In genomic region chr4:140720091-140720490, GRCm38 (mm10) we compare ENCODE assay signal across 36 mouse cellular contexts. TPM values are rescaled to one million over a fixed set of nuclear protein-coding genes. Genes with fewer than 3 reads are reported as not detected.
DNase-seq lines count a peak whose midpoint lies in the region; ATAC-seq lines count a peak whose summit lies in the region.
"Had no signal": no experiment of that assay in that cellular context is flagged by ENCODE, and none has a peak within 500 bp of the region (broad histone marks: within the 10 kb centered on the region; RNA-seq: fewer than 3 reads in every experiment).

No protein-coding gene starts in this region.

- H3K36me3 ChIP-seq in heart, embryonic 13.5 days: peaks cover 83% of the 10 kb centered on the region
- peaks cover 51% of the 10 kb centered on the region for H3K36me3 ChIP-seq in heart, embryonic 11.5 days (ENCODE audit: control insufficient read depth, insufficient read depth, low read length)
- peaks cover 49% of the 10 kb centered on the region for H3K36me3 ChIP-seq in midbrain, embryonic 16.5 days (ENCODE audit: control insufficient read depth, insufficient read depth, low read length)

- H3K9ac ChIP-seq in heart, embryonic 13.5 days: no peak overlapping the region; the same call in 1 of the 2 replicates
- H3K9ac ChIP-seq in heart, embryonic 11.5 days (ENCODE audit: low read depth, low read length): no peak overlapping the region
- H3K9ac ChIP-seq in midbrain, embryonic 16.5 days (ENCODE audit: low read depth, low read length): no peak overlapping the region
- H3K9ac ChIP-seq: hindbrain, embryonic 14.5 days; liver, embryonic 15.5 days; lung, embryonic 14.5 days; neural tube, embryonic 15.5 days had no signal

- peak; percentile 46 for DNase-seq in urinary bladder, postnatal 14 days (ENCODE audit: low spot score)
- DNase-seq in urinary bladder, postnatal 25 days (ENCODE audit: low spot score): no peak
- peak; percentile 66 for DNase-seq in adrenal gland, postnatal 14 days
- no peak for DNase-seq in gastrocnemius, postnatal 4 days (ENCODE audit: low spot score in 2 of 2)
- DNase-seq: cerebellum, adult 2 months; cerebellum, postnatal 14 days; gastrocnemius, adult 2 months; gastrocnemius, postnatal 36 days; heart, postnatal 36 days; kidney, adult 9 months; kidney, postnatal 10 days; layer of hippocampus, postnatal 36 days; liver; lung, embryonic 14.5 days; lung, postnatal 14 days; midbrain, embryonic 14.5 days; retina, postnatal 1 day; right cerebral cortex, postnatal 14 days; thymus, adult 18-20 months; thymus, postnatal 36 days had no signal

- no peak for ATAC-seq in heart, embryonic 13.5 days (ENCODE audit: extremely low read depth, insufficient number of reproducible peaks, low FRiP score, low TSS enrichment)
- ATAC-seq in heart, embryonic 11.5 days (replicated peaks; ENCODE audit: insufficient number of reproducible peaks, low FRiP score, low TSS enrichment): no peak
- no peak for ATAC-seq in midbrain, embryonic 16.5 days
- ATAC-seq: forebrain, embryonic 16.5 days; intestine, postnatal 0 days had no signal

- H3K4me1 ChIP-seq in heart, embryonic 13.5 days: peaks cover 24% of the 10 kb centered on the region
- H3K4me1 ChIP-seq in heart, embryonic 11.5 days (ENCODE audit: control insufficient read depth, insufficient read depth, low read length): 0 out of 2 replicates have a peak, but pooled peaks cover 6% of the 10 kb centered on the region
- H3K4me1 ChIP-seq in midbrain, embryonic 16.5 days (ENCODE audit: control insufficient read depth, insufficient read depth, low read length): 0 out of 2 replicates have a peak, but pooled peaks cover 2% of the 10 kb centered on the region

- H3K27ac ChIP-seq in heart, embryonic 13.5 days (replicated peaks): peak overlapping the region; percentile 33; the same call in 1 of the 2 replicates
- H3K27ac ChIP-seq in heart, embryonic 11.5 days (ENCODE audit: low read depth, low read length): no peak overlapping the region
- no peak overlapping the region for H3K27ac ChIP-seq in midbrain, embryonic 16.5 days (ENCODE audit: low read length)
- H3K27ac ChIP-seq: gastrocnemius, adult 2 months; hindbrain, embryonic 14.5 days; liver, embryonic 15.5 days; neural tube, embryonic 15.5 days had no signal

- no peaks in the 10 kb centered on the region for H3K9me3 ChIP-seq in heart, embryonic 13.5 days
- no peaks in the 10 kb centered on the region for H3K9me3 ChIP-seq in heart, embryonic 11.5 days (replicated peaks; ENCODE audit: control insufficient read depth, low read length)
- H3K9me3 ChIP-seq in midbrain, embryonic 16.5 days (replicated peaks; ENCODE audit: control insufficient read depth, low read length, poor library complexity, severe bottlenecking): no peaks in the 10 kb centered on the region
- H3K9me3 ChIP-seq: liver, embryonic 15.5 days; neural tube, embryonic 15.5 days had no signal

- no peaks in the 10 kb centered on the region for H3K27me3 ChIP-seq in heart, embryonic 13.5 days (replicated peaks)
- H3K27me3 ChIP-seq in heart, embryonic 11.5 days (ENCODE audit: control insufficient read depth, insufficient read depth, low read length): no peaks in the 10 kb centered on the region
- H3K27me3 ChIP-seq in midbrain, embryonic 16.5 days (ENCODE audit: control insufficient read depth, insufficient read depth, low read depth, low read length): no peaks in the 10 kb centered on the region
- H3K27me3 ChIP-seq: liver, embryonic 15.5 days; neural tube, embryonic 15.5 days had no signal

- no peak overlapping the region for H3K4me2 ChIP-seq in heart, embryonic 13.5 days
- H3K4me2 ChIP-seq in heart, embryonic 11.5 days: no peak overlapping the region
- H3K4me2 ChIP-seq in midbrain, embryonic 16.5 days (ENCODE audit: low read length): no peak overlapping the region
- H3K4me2 ChIP-seq: hindbrain, embryonic 14.5 days; liver, embryonic 15.5 days; lung, embryonic 14.5 days; neural tube, embryonic 15.5 days had no signal

- no peak overlapping the region for H3K4me3 ChIP-seq in heart, embryonic 13.5 days
- no peak overlapping the region for H3K4me3 ChIP-seq in heart, embryonic 11.5 days (ENCODE audit: low read depth, low read length)
- H3K4me3 ChIP-seq in midbrain, embryonic 16.5 days (ENCODE audit: low read depth, low read length): no peak overlapping the region
- H3K4me3 ChIP-seq: erythroblast, embryonic 14.5 days; gastrocnemius, adult 2 months; liver, embryonic 15.5 days; neural tube, embryonic 15.5 days had no signal

- 67% methylated on average over 5 of the region's 5 CpGs for WGBS in heart, embryonic 13.5 days
- WGBS in heart, embryonic 11.5 days (ENCODE audit: insufficient replicate concordance): 75% methylated on average over 5 of the region's 5 CpGs
- 92% methylated on average over 5 of the region's 5 CpGs for WGBS in midbrain, embryonic 16.5 days

RNA-seq across cellular contexts. Expression of gene Rcc2, which starts 19.8 kb away (rescaled TPM):
- 9.8 and 10.7 TPM in 2 replicates for polyA plus RNA-seq in heart, embryonic 13.5 days (2015; fragmentation: Nextera tagmentation; extraction: Ambion mirVana)
- 23.3 and 24.6 TPM in 2 replicates for polyA plus RNA-seq in heart, embryonic 11.5 days (2014; fragmentation: Nextera tagmentation; extraction: Ambion mirVana)
- 71.3 and 74.2 TPM in 2 replicates for total RNA-seq in adrenal gland, postnatal 14 days (2021)
- 9.7 and 11.5 TPM in 2 replicates for polyA plus RNA-seq in midbrain, embryonic 16.5 days (2015; fragmentation: Nextera tagmentation; extraction: Ambion mirVana)
- total RNA-seq in gastrocnemius, postnatal 4 days (2021): 10 to 100 TPM; 43.3 to 44.1 TPM

RNA-seq across cellular contexts. Expression of gene Padi6, which starts 22.4 kb away (rescaled TPM):
- polyA plus RNA-seq in heart, embryonic 13.5 days (2015; fragmentation: Nextera tagmentation; extraction: Ambion mirVana): not detected in 2 replicates
- polyA plus RNA-seq in heart, embryonic 11.5 days (2014; fragmentation: Nextera tagmentation; extraction: Ambion mirVana): not detected in 2 replicates
- not detected in 2 replicates for total RNA-seq in adrenal gland, postnatal 14 days (2021)
- not detected in 2 replicates for polyA plus RNA-seq in midbrain, embryonic 16.5 days (2015; fragmentation: Nextera tagmentation; extraction: Ambion mirVana)
- under 1 TPM in 1 of 2 experiments, not detected in 1; 0.10 TPM for total RNA-seq in gastrocnemius, postnatal 4 days (2021)
- total RNA-seq: adrenal gland, adult 18-20 months; gastrocnemius, adult 2 months; gastrocnemius, postnatal 36 days; heart, adult 8-10 months; heart, postnatal 36 days; layer of hippocampus, postnatal 36 days had no signal
- polyA plus RNA-seq: cerebellum, adult 2 months; embryonic facial prominence, embryonic 14.5 days; erythroblast, embryonic 14.5 days; forebrain, embryonic 16.5 days; hindbrain, embryonic 14.5 days; intestine, postnatal 0 days; large intestine, adult 2 months; liver, embryonic 15.5 days; lung, embryonic 14.5 days; midbrain, embryonic 14.5 days; neural tube, embryonic 15.5 days; small intestine, adult 2 months; stomach, embryonic 14.5 days had no signal

RNA-seq across cellular contexts. Expression of gene Padi4, which starts 53.9 kb away (rescaled TPM):
- 2.1 and 2.4 TPM in 2 replicates for polyA plus RNA-seq in heart, embryonic 13.5 days (2015; fragmentation: Nextera tagmentation; extraction: Ambion mirVana)
- 1.9 and 2.4 TPM in 2 replicates for polyA plus RNA-seq in heart, embryonic 11.5 days (2014; fragmentation: Nextera tagmentation; extraction: Ambion mirVana)
- 0.75 and 0.85 TPM in 2 replicates for total RNA-seq in adrenal gland, postnatal 14 days (2021)
- 0.20 and 0.25 TPM in 2 replicates for polyA plus RNA-seq in midbrain, embryonic 16.5 days (2015; fragmentation: Nextera tagmentation; extraction: Ambion mirVana)
- under 1 TPM; 0.29 to 0.52 TPM for total RNA-seq in gastrocnemius, postnatal 4 days (2021)
- total RNA-seq: gastrocnemius, adult 2 months; layer of hippocampus, postnatal 36 days; left cerebral cortex, postnatal 10 days had no signal
- polyA plus RNA-seq: erythroblast, embryonic 14.5 days had no signal

RNA-seq across cellular contexts. Expression of gene Arhgef10l, which starts 54.3 kb away (rescaled TPM):
- 15.3 and 18.2 TPM in 2 replicates for polyA plus RNA-seq in heart, embryonic 13.5 days (2015; fragmentation: Nextera tagmentation; extraction: Ambion mirVana)
- 9.7 and 12.9 TPM in 2 replicates for polyA plus RNA-seq in heart, embryonic 11.5 days (2014; fragmentation: Nextera tagmentation; extraction: Ambion mirVana)
- 13.1 and 15.3 TPM in 2 replicates for total RNA-seq in adrenal gland, postnatal 14 days (2021)
- 24.5 and 27.8 TPM in 2 replicates for polyA plus RNA-seq in midbrain, embryonic 16.5 days (2015; fragmentation: Nextera tagmentation; extraction: Ambion mirVana)
- 10 to 100 TPM; 53.6 to 54.6 TPM for total RNA-seq in gastrocnemius, postnatal 4 days (2021)

Comparison
In these comparisons a context has a peak if more than half of its experiments do, and no peak if none do; other contexts are left out.
1. DNase-seq: peak in urinary bladder, postnatal 14 days (single experiment) and adrenal gland, postnatal 14 days (single experiment); none in urinary bladder, postnatal 25 days (single experiment) and gastrocnemius, postnatal 4 days (0 of 2).